Mouse (Mus musculus): ENCODE data around the gene Atp1b3. TPM values are rescaled to one million over a fixed set of nuclear protein-coding genes. Genes with fewer than 3 reads are reported as not detected.

The Atp1b3 gene
- polyA plus RNA-seq, 1 experiment, result 102 TPM

DNA sequence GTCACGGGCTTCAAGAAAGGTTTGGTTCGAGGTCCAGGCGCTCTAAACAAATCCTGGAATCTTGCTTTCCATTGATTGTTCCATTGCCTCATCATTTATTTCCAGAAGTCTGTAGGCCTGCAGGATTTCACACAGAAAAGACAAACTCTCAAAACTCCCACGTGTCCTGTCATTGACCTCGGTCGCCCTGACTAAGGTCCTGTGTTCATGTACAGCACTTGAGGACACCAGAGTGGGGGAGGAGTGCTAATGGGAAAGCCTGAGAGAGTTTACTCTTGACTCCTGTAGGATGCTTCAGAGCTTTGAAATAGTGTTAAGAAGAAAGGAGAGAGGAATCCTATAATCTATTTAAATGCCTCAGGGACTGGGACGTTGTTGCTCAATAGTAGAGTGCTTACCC, 15.3 kb upstream of the Atp1b3 start:
- no peak overlapping the region for H3K4me2 ChIP-seq (ENCODE audit: low read depth)
- H3K36me3 ChIP-seq (ENCODE audit: control insufficient read depth, insufficient read depth), result no peaks in the 10 kb centered on the region
- H3K79me2 ChIP-seq (ENCODE audit: control insufficient read depth, insufficient read depth), result no peaks in the 10 kb centered on the region
- no peak overlapping the region for H3ac ChIP-seq (ENCODE audit: control insufficient read depth, insufficient read length)
- H3K4me3 ChIP-seq, result no peak overlapping the region
- no peak for TF ChIP-seq POLR2A (IDR thresholded peaks at IDR 0.05; ENCODE audit: insufficient read length, low read depth)
- no peak for TF ChIP-seq REST (IDR thresholded peaks at IDR 0.05; ENCODE audit: insufficient read depth, insufficient read length)
- TF ChIP-seq TCF3 (IDR thresholded peaks at IDR 0.05; ENCODE audit: insufficient read length, low read depth), result no peak
- no peak for TF ChIP-seq MYOD1 (IDR thresholded peaks at IDR 0.05; ENCODE audit: control insufficient read depth in 1 of 3, insufficient read length in 2 of 3, low read depth in 2 of 3)
- no peak for TF ChIP-seq TCF12 (IDR thresholded peaks at IDR 0.05; ENCODE audit: insufficient read depth, poor library complexity, severe bottlenecking)
- TF ChIP-seq POLR2AphosphoS2 (IDR thresholded peaks at IDR 0.05; ENCODE audit: insufficient read length, low read depth), result no peak
- TF ChIP-seq USF1 (IDR thresholded peaks at IDR 0.05; ENCODE audit: low read depth), result no peak
- no peak for TF ChIP-seq E2F4 (IDR thresholded peaks at IDR 0.05; ENCODE audit: insufficient read depth)
- no peak for TF ChIP-seq MAX (IDR thresholded peaks at IDR 0.05; ENCODE audit: low read depth)
- TF ChIP-seq CEBPB (IDR thresholded peaks at IDR 0.05; ENCODE audit: insufficient read depth, poor library complexity, severe bottlenecking), result no peak
- H3K27me3 ChIP-seq (ENCODE audit: control insufficient read depth, insufficient read depth, insufficient read length), result no peaks in the 10 kb centered on the region

DNA sequence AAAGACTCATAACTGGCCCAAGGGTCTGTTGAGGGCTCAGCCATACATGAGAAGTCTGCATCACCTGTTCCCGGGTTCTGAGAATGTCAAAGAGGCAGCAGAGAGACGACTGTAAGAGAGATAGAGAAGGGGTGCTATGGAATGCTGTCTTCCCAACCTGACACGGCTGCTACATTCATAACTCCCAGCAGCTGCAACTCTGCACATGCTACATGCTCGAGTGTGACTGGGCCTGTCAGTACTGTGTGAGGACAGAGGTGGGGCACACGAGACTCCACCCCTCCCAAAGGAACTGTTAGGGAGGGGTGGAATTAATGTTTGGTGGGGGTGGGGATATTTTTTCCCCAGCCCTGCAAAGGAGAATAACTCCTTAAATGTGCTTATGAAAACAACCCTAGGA, 14.5 kb upstream of the Atp1b3 start:
- no peak overlapping the region for H3ac ChIP-seq (ENCODE audit: control insufficient read depth, insufficient read length)
- H3K79me2 ChIP-seq (ENCODE audit: control insufficient read depth, insufficient read depth), result no peaks in the 10 kb centered on the region
- H3K4me3 ChIP-seq, result no peak overlapping the region
- H3K4me2 ChIP-seq (ENCODE audit: low read depth), result no peak overlapping the region
- H3K36me3 ChIP-seq (ENCODE audit: control insufficient read depth, insufficient read depth), result no peaks in the 10 kb centered on the region
- TF ChIP-seq POLR2A (IDR thresholded peaks at IDR 0.05; ENCODE audit: insufficient read length, low read depth) (no peak), MYOD1 (IDR thresholded peaks at IDR 0.05; ENCODE audit: control insufficient read depth in 1 of 3, insufficient read length in 2 of 3, low read depth in 2 of 3) (peak in 2 of 3 experiments; percentile 38 to 67), E2F4 (IDR thresholded peaks at IDR 0.05; ENCODE audit: insufficient read depth) (no peak), MAX (IDR thresholded peaks at IDR 0.05; ENCODE audit: low read depth) (no peak), TCF12 (IDR thresholded peaks at IDR 0.05; ENCODE audit: insufficient read depth, poor library complexity, severe bottlenecking) (no peak), USF1 (IDR thresholded peaks at IDR 0.05; ENCODE audit: low read depth) (no peak), POLR2AphosphoS2 (IDR thresholded peaks at IDR 0.05; ENCODE audit: insufficient read length, low read depth) (no peak), SRF (IDR thresholded peaks at IDR 0.05; ENCODE audit: control insufficient read depth, insufficient read length, low read depth) (no peak), CEBPB (IDR thresholded peaks at IDR 0.05; ENCODE audit: insufficient read depth, poor library complexity, severe bottlenecking) (no peak), REST (IDR thresholded peaks at IDR 0.05; ENCODE audit: insufficient read depth, insufficient read length) (no peak), MYOG (IDR thresholded peaks at IDR 0.05; ENCODE audit: control insufficient read depth in 1 of 3, insufficient read depth in 1 of 3, insufficient read length in 2 of 3, low read depth in 2 of 3) (peak in 2 of 3 experiments; percentile 9 to 69), TCF3 (IDR thresholded peaks at IDR 0.05; ENCODE audit: insufficient read length, low read depth) (peak; percentile 31)
- H3K27me3 ChIP-seq (ENCODE audit: control insufficient read depth, insufficient read depth, insufficient read length), result no peaks in the 10 kb centered on the region

DNA sequence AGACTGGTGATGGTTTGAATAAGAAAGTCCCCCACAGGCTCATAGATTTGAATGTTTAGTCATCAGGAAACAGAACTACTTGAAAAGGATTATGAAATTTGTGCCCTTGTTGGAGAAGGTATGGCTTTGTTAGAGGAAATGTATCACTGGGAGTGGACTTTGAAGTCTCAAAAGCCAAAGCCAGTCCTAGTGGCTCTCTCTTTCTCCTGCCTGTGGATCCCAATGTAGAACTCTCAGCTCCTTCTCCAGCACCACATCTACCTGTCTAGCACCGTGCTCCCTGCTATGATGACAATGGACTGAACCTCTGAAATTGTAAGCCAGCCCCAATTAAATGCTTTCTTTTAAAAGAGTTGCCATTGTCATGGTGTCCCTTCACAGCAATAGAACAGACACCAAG, 12.9 kb upstream of the Atp1b3 start:
- no peaks in the 10 kb centered on the region for H3K36me3 ChIP-seq (ENCODE audit: control insufficient read depth, insufficient read depth)
- no peak overlapping the region for H3K4me2 ChIP-seq (ENCODE audit: low read depth)
- no peaks in the 10 kb centered on the region for H3K27me3 ChIP-seq (ENCODE audit: control insufficient read depth, insufficient read depth, insufficient read length)
- no peak overlapping the region for H3K4me3 ChIP-seq
- H3ac ChIP-seq (ENCODE audit: control insufficient read depth, insufficient read length), result no peak overlapping the region
- TF ChIP-seq TCF3 (IDR thresholded peaks at IDR 0.05; ENCODE audit: insufficient read length, low read depth), result no peak
- TF ChIP-seq REST (IDR thresholded peaks at IDR 0.05; ENCODE audit: insufficient read depth, insufficient read length), result no peak
- TF ChIP-seq E2F4 (IDR thresholded peaks at IDR 0.05; ENCODE audit: insufficient read depth), result no peak
- no peak for TF ChIP-seq CEBPB (IDR thresholded peaks at IDR 0.05; ENCODE audit: insufficient read depth, poor library complexity, severe bottlenecking)
- no peak for TF ChIP-seq MYOG (IDR thresholded peaks at IDR 0.05; ENCODE audit: control insufficient read depth in 1 of 3, insufficient read depth in 1 of 3, insufficient read length in 2 of 3, low read depth in 2 of 3)
- TF ChIP-seq POLR2A (IDR thresholded peaks at IDR 0.05; ENCODE audit: insufficient read length, low read depth), result no peak
- no peak for TF ChIP-seq MAX (IDR thresholded peaks at IDR 0.05; ENCODE audit: low read depth)
- no peak for TF ChIP-seq MYOD1 (IDR thresholded peaks at IDR 0.05; ENCODE audit: control insufficient read depth in 1 of 3, insufficient read length in 2 of 3, low read depth in 2 of 3)
- no peak for TF ChIP-seq USF1 (IDR thresholded peaks at IDR 0.05; ENCODE audit: low read depth)
- no peak for TF ChIP-seq POLR2AphosphoS2 (IDR thresholded peaks at IDR 0.05; ENCODE audit: insufficient read length, low read depth)
- no peak for TF ChIP-seq TCF12 (IDR thresholded peaks at IDR 0.05; ENCODE audit: insufficient read depth, poor library complexity, severe bottlenecking)
- no peaks in the 10 kb centered on the region for H3K79me2 ChIP-seq (ENCODE audit: control insufficient read depth, insufficient read depth)

DNA sequence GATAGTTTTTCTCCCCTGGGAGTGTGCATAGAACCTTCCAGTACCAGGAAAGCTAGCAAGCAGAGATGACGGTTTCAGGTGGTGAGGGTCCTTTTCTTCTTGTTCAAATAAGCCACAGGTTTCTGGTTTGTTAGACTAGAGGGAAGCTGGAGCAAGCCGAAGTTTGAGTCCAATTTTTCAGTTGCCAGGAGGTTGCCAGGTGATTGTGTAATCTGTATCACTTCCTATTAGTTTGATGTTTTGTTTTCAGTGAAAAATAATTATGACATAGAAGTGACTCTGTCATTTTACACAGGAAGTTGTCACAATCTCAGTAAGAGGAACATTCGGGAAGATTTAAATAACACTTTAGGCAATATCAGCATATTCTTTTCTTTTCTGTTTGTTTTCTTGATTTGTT, 11.6 kb upstream of the Atp1b3 start:
- Histone ChIP-seq H3K27me3 (ENCODE audit: control insufficient read depth, insufficient read depth, insufficient read length) (no peaks in the 10 kb centered on the region), H3K79me2 (ENCODE audit: control insufficient read depth, insufficient read depth) (no peaks in the 10 kb centered on the region), H3K36me3 (ENCODE audit: control insufficient read depth, insufficient read depth) (no peaks in the 10 kb centered on the region), H3ac (ENCODE audit: control insufficient read depth, insufficient read length) (no peak overlapping the region), H3K4me2 (ENCODE audit: low read depth) (no peak overlapping the region), H3K4me3 (no peak overlapping the region)
- TF ChIP-seq MYOG (IDR thresholded peaks at IDR 0.05; ENCODE audit: control insufficient read depth in 1 of 3, insufficient read depth in 1 of 3, insufficient read length in 2 of 3, low read depth in 2 of 3) (no peak), SRF (IDR thresholded peaks at IDR 0.05; ENCODE audit: control insufficient read depth, insufficient read length, low read depth) (no peak), MYOD1 (IDR thresholded peaks at IDR 0.05; ENCODE audit: control insufficient read depth in 1 of 3, insufficient read length in 2 of 3, low read depth in 2 of 3) (no peak)

DNA sequence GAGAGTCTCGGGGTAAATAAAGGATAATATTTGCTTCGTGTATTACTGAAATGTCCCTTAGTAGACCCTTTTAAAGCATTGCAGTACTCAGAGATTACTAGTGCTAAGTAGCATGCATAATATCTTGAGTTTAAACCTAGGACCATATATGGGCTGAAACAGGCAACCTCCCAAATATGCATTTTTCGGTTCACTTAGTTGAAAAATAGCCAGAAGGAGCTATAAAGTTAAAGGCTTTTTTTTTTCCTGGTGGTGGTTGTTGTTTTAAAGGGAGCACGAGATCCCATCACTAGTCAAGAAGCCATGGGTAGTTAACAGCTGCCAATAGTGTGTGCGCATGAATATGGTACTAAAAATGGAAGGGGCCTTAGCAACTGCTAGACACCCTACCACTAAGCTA, 6.8 kb upstream of the Atp1b3 start:
- H3K4me2 ChIP-seq (ENCODE audit: low read depth), result no peak overlapping the region
- no peaks in the 10 kb centered on the region for H3K27me3 ChIP-seq (ENCODE audit: control insufficient read depth, insufficient read depth, insufficient read length)
- no peaks in the 10 kb centered on the region for H3K36me3 ChIP-seq (ENCODE audit: control insufficient read depth, insufficient read depth)
- no peak overlapping the region for H3ac ChIP-seq (ENCODE audit: control insufficient read depth, insufficient read length)
- H3K4me3 ChIP-seq, result no peak overlapping the region
- TF ChIP-seq SRF (IDR thresholded peaks at IDR 0.05; ENCODE audit: control insufficient read depth, insufficient read length, low read depth) (no peak), USF1 (IDR thresholded peaks at IDR 0.05; ENCODE audit: low read depth) (no peak), CEBPB (IDR thresholded peaks at IDR 0.05; ENCODE audit: insufficient read depth, poor library complexity, severe bottlenecking) (no peak), REST (IDR thresholded peaks at IDR 0.05; ENCODE audit: insufficient read depth, insufficient read length) (no peak), MYOG (IDR thresholded peaks at IDR 0.05; ENCODE audit: control insufficient read depth in 1 of 3, insufficient read depth in 1 of 3, insufficient read length in 2 of 3, low read depth in 2 of 3) (no peak), TCF12 (IDR thresholded peaks at IDR 0.05; ENCODE audit: insufficient read depth, poor library complexity, severe bottlenecking) (no peak), E2F4 (IDR thresholded peaks at IDR 0.05; ENCODE audit: insufficient read depth) (no peak), POLR2A (IDR thresholded peaks at IDR 0.05; ENCODE audit: insufficient read length, low read depth) (no peak), MAX (IDR thresholded peaks at IDR 0.05; ENCODE audit: low read depth) (no peak), POLR2AphosphoS2 (IDR thresholded peaks at IDR 0.05; ENCODE audit: insufficient read length, low read depth) (no peak), TCF3 (IDR thresholded peaks at IDR 0.05; ENCODE audit: insufficient read length, low read depth) (no peak)
- no peaks in the 10 kb centered on the region for H3K79me2 ChIP-seq (ENCODE audit: control insufficient read depth, insufficient read depth)
